ENCODE assay signal across 9 mouse cellular contexts in genomic region chr6:3447404-3447803, GRCm38 (mm10). TPM values are rescaled to one million over a fixed set of nuclear protein-coding genes. Genes with fewer than 3 reads are reported as not detected.
DNase-seq lines count a peak whose midpoint lies in the region; ATAC-seq and TF ChIP-seq lines count a peak whose summit lies in the region.
"Had no signal": no experiment of that assay in that cellular context is flagged by ENCODE, and none has a peak within 500 bp of the region (broad histone marks: within the 10 kb centered on the region; RNA-seq: fewer than 3 reads in every experiment).

No protein-coding gene starts in this region.

- no peak overlapping the region for H3K9ac ChIP-seq in MEL (ENCODE audit: control insufficient read depth, low read depth, low read length, poor library complexity, severe bottlenecking)
- H3K9ac ChIP-seq in lung, embryonic 16.5 days (ENCODE audit: low read length) = no peak overlapping the region
- H3K9ac ChIP-seq: limb, embryonic 15.5 days had no signal

- DNase-seq in MEL (ENCODE audit: low read depth, low spot score) = peak; percentile 92
- peak; percentile 17 for DNase-seq in cerebellum, adult 11-12 months
- peak; percentile 78 for DNase-seq in forelimb bud, embryonic 11.5 days (ENCODE audit: low read depth, low spot score)
- DNase-seq in hindbrain, embryonic 10.5 days (ENCODE audit: low spot score) = peak; percentile 59
- DNase-seq in layer of hippocampus, adult 9-10 months (ENCODE audit: low spot score) = peak; percentile 77
- DNase-seq in ovary, postnatal 14 days (ENCODE audit: low spot score) = peak; percentile 39
- DNase-seq in thymus, postnatal 0 days (ENCODE audit: low spot score) = peak; percentile 73

- H3K9me3 ChIP-seq in MEL (replicated peaks; ENCODE audit: insufficient read depth, low read length) = no peaks in the 10 kb centered on the region
- H3K9me3 ChIP-seq in hindbrain, embryonic 10.5 days = no peaks in the 10 kb centered on the region
- H3K9me3 ChIP-seq in lung, embryonic 16.5 days (ENCODE audit: control insufficient read depth, low read length) = no peaks in the 10 kb centered on the region
- H3K9me3 ChIP-seq: limb, embryonic 15.5 days had no signal

- no peak for TF ChIP-seq EP300 in MEL (IDR thresholded peaks at IDR 0.05; ENCODE audit: low read depth in 1 of 2, low read length in 2 of 2)

- no peaks in the 10 kb centered on the region for H3K27me3 ChIP-seq in MEL (ENCODE audit: control insufficient read depth in 1 of 2, insufficient read depth in 2 of 2, low read length in 2 of 2)
- H3K27me3 ChIP-seq in hindbrain, embryonic 10.5 days (ENCODE audit: insufficient read depth, poor library complexity, severe bottlenecking) = no peaks in the 10 kb centered on the region
- no peaks in the 10 kb centered on the region for H3K27me3 ChIP-seq in lung, embryonic 16.5 days (ENCODE audit: control insufficient read depth, insufficient read depth, low read depth, low read length)
- H3K27me3 ChIP-seq: limb, embryonic 15.5 days had no signal

- no peaks in the 10 kb centered on the region for H3K79me2 ChIP-seq in MEL (ENCODE audit: control insufficient read depth, insufficient read depth, low read length, poor library complexity)

- H3K4me3 ChIP-seq in MEL (ENCODE audit: control insufficient read depth in 1 of 2, insufficient read depth in 1 of 2, low read depth in 2 of 2, low read length in 2 of 2) = no peak overlapping the region
- no peak overlapping the region for H3K4me3 ChIP-seq in hindbrain, embryonic 10.5 days
- no peak overlapping the region for H3K4me3 ChIP-seq in lung, embryonic 16.5 days (ENCODE audit: low read length)
- H3K4me3 ChIP-seq: limb, embryonic 15.5 days had no signal

- H3K4me1 ChIP-seq in MEL (ENCODE audit: control insufficient read depth in 1 of 2, insufficient read depth in 2 of 2, low read length in 2 of 2) = no peaks in the 10 kb centered on the region
- no peaks in the 10 kb centered on the region for H3K4me1 ChIP-seq in hindbrain, embryonic 10.5 days (replicated peaks)
- no peaks in the 10 kb centered on the region for H3K4me1 ChIP-seq in lung, embryonic 16.5 days (replicated peaks; ENCODE audit: control insufficient read depth, insufficient read depth, low read length)
- H3K4me1 ChIP-seq: limb, embryonic 15.5 days had no signal

- H3K4me2 ChIP-seq in lung, embryonic 16.5 days (ENCODE audit: low read depth, low read length) = no peak overlapping the region
- H3K4me2 ChIP-seq: limb, embryonic 15.5 days had no signal

- WGBS in hindbrain, embryonic 10.5 days = 3% methylated on average over 5 of the region's 5 CpGs
- 4% methylated on average over 5 of the region's 5 CpGs for WGBS in lung, embryonic 16.5 days

- peak in 2 of 3 experiments; percentile 80 to 98 for TF ChIP-seq CTCF in MEL (IDR thresholded peaks at IDR 0.05 in 2 of 3, conservative IDR thresholded peaks at IDR 0.05 in 1 of 3; ENCODE audit: control insufficient read depth in 1 of 3, insufficient read depth in 1 of 3, low read depth in 2 of 3, low read length in 3 of 3, poor library complexity in 1 of 3, severe bottlenecking in 1 of 3)

- no peaks in the 10 kb centered on the region for H3K36me3 ChIP-seq in MEL (ENCODE audit: control insufficient read depth in 1 of 2, insufficient read depth in 2 of 2, low read length in 2 of 2)
- no peaks in the 10 kb centered on the region for H3K36me3 ChIP-seq in hindbrain, embryonic 10.5 days
- no peaks in the 10 kb centered on the region for H3K36me3 ChIP-seq in lung, embryonic 16.5 days (ENCODE audit: control insufficient read depth, insufficient read depth, low read length)
- H3K36me3 ChIP-seq: limb, embryonic 15.5 days had no signal

- peak; percentile 96 for TF ChIP-seq RAD21 in MEL (IDR thresholded peaks at IDR 0.05; ENCODE audit: low read depth, low read length)

- no peak for TF ChIP-seq POLR2A in MEL (IDR thresholded peaks at IDR 0.05; ENCODE audit: control insufficient read depth in 1 of 2, insufficient read depth in 1 of 2, low read depth in 1 of 2, low read length in 2 of 2, poor library complexity in 1 of 2)

- peak; percentile 76 for ATAC-seq in lung, embryonic 16.5 days (ENCODE audit: low read depth)

- H3K27ac ChIP-seq in MEL (ENCODE audit: control insufficient read depth, low read depth, low read length) = no peak overlapping the region
- no peak overlapping the region for H3K27ac ChIP-seq in hindbrain, embryonic 10.5 days
- no peak overlapping the region for H3K27ac ChIP-seq in lung, embryonic 16.5 days (ENCODE audit: low read length)
- H3K27ac ChIP-seq: limb, embryonic 15.5 days had no signal

TF ChIP-seq in MEL, 35 proteins besides CTCF, POLR2A, EP300 and RAD21:
- 0 out of 2 replicates have a peak, but pooled peaks have one; percentile 29 for TF ChIP-seq TBP (IDR thresholded peaks at IDR 0.05; ENCODE audit: low read depth, low read length)
- no peak for TF ChIP-seq MYC (IDR thresholded peaks at IDR 0.05; ENCODE audit: low read depth, low read length)
- peak; percentile 84 for TF ChIP-seq ZC3H11A (IDR thresholded peaks at IDR 0.05; ENCODE audit: low read depth, low read length)
- 0 out of 2 replicates have a peak, but pooled peaks have one; percentile 23 for TF ChIP-seq BHLHE40 (IDR thresholded peaks at IDR 0.05; ENCODE audit: borderline replicate concordance, low read depth, low read length)
- 0 out of 2 replicates have a peak, but pooled peaks have one; percentile 24 for TF ChIP-seq HCFC1 (IDR thresholded peaks at IDR 0.05; ENCODE audit: low read depth, low read length)
- TF ChIP-seq SMC3 (IDR thresholded peaks at IDR 0.05; ENCODE audit: low read depth, low read length) = peak; percentile 83
- TF ChIP-seq GATA1 (IDR thresholded peaks at IDR 0.05; ENCODE audit: low read depth, low read length) = no peak
- peak; percentile 79; the same call in 1 of the 2 replicates for TF ChIP-seq MAFK (IDR thresholded peaks at IDR 0.05; ENCODE audit: borderline replicate concordance, low read depth, low read length)

RNA-seq across cellular contexts. Expression of gene Samd9l, which starts 48.0 kb away (rescaled TPM):
- 2.3 and 2.6 TPM in 2 replicates for total RNA-seq in MEL (2012; rRNA removed)
- 1 to 10 TPM in 1 of 2 experiments, not detected in 1; 3.3 TPM for polyA plus RNA-seq in MEL (2012; ENCODE audit: insufficient read depth in 1 of 2, insufficient read length in 2 of 2, low read depth in 1 of 2, low replicate concordance in 2 of 2, missing spikeins in 1 of 2)
- polyA plus RNA-seq in hindbrain, embryonic 10.5 days (2016; fragmentation: Nextera tagmentation; extraction: Ambion mirVana) = 0.16 and 0.37 TPM in 2 replicates
- polyA plus RNA-seq in lung, embryonic 16.5 days (2015; fragmentation: Nextera tagmentation; extraction: Ambion mirVana) = 8.3 and 9.6 TPM in 2 replicates
- polyA plus RNA-seq in thymus, postnatal 0 days (2015; fragmentation: Nextera tagmentation; extraction: Ambion mirVana) = 8.5 and 9.9 TPM in 2 replicates

RNA-seq across cellular contexts. Expression of gene Hepacam2, which starts 50.7 kb away (rescaled TPM):
- total RNA-seq in MEL (2012; rRNA removed) = not detected in 2 replicates
- polyA plus RNA-seq in MEL (2012; ENCODE audit: insufficient read depth in 1 of 2, insufficient read length in 2 of 2, low read depth in 1 of 2, low replicate concordance in 2 of 2, missing spikeins in 1 of 2) = under 1 TPM in 1 of 2 experiments, not detected in 1; 0.11 TPM
- 0.37 and 1.5 TPM in 2 replicates for polyA plus RNA-seq in hindbrain, embryonic 10.5 days (2016; fragmentation: Nextera tagmentation; extraction: Ambion mirVana)
- polyA plus RNA-seq in lung, embryonic 16.5 days (2015; fragmentation: Nextera tagmentation; extraction: Ambion mirVana) = 0.26 and 0.60 TPM in 2 replicates
- polyA plus RNA-seq in thymus, postnatal 0 days (2015; fragmentation: Nextera tagmentation; extraction: Ambion mirVana) = 0.93 and 0.94 TPM in 2 replicates

RNA-seq across cellular contexts. Expression of gene Vps50, which starts 50.8 kb away (rescaled TPM):
- 20.2 and 21.2 TPM in 2 replicates for total RNA-seq in MEL (2012; rRNA removed)
- polyA plus RNA-seq in MEL (2012; ENCODE audit: insufficient read depth in 1 of 2, insufficient read length in 2 of 2, low read depth in 1 of 2, low replicate concordance in 2 of 2, missing spikeins in 1 of 2) = 10 to 100 TPM in 1 of 2 experiments, not detected in 1; 13.5 TPM
- polyA plus RNA-seq in hindbrain, embryonic 10.5 days (2016; fragmentation: Nextera tagmentation; extraction: Ambion mirVana) = 36.1 and 37.0 TPM in 2 replicates
- 26.6 and 30.3 TPM in 2 replicates for polyA plus RNA-seq in lung, embryonic 16.5 days (2015; fragmentation: Nextera tagmentation; extraction: Ambion mirVana)
- polyA plus RNA-seq in thymus, postnatal 0 days (2015; fragmentation: Nextera tagmentation; extraction: Ambion mirVana) = 18.0 and 18.9 TPM in 2 replicates

Comparison
In these comparisons a context has a peak if more than half of its experiments do, and no peak if none do; other contexts are left out.
1. DNase-seq: peak in every context shown above with its lines; median percentile 92 in MEL; 78 in forelimb bud, embryonic 11.5 days; 77 in layer of hippocampus, adult 9-10 months; 73 in thymus, postnatal 0 days; 59 in hindbrain, embryonic 10.5 days; 39 in ovary, postnatal 14 days; 17 in cerebellum, adult 11-12 months.